Mouse (Mus musculus): ENCODE results near the gene Ipo9. TPM values are rescaled to one million over a fixed set of nuclear protein-coding genes. Genes with fewer than 3 reads are reported as not detected.
A peak's percentile ranks its signal among the peaks of the same experiment; 100 is the strongest.

The Ipo9 gene
- 37.5 and 38.7 TPM in 2 replicates for polyA plus RNA-seq (2012; rRNA removed)

GRCm38 (mm10) chr1:135429901-135430668 lies at the start of gene Ipo9:
Ipo9 (minus strand) TSS chr1:135430499.
- Histone ChIP-seq H3K27me3 (ENCODE audit: control insufficient read depth, insufficient read depth, low read length) (no peaks in the 10 kb centered on the region), H3K36me3 (ENCODE audit: control insufficient read depth, insufficient read depth, low read length) (no peaks in the 10 kb centered on the region), H3K27ac (ENCODE audit: control insufficient read depth, insufficient read depth, low read depth, low read length) (peak within 1 kb of the TSS; percentile 92), H3K4me1 (ENCODE audit: control insufficient read depth, insufficient read depth, low read length) (peaks cover 11% of the 10 kb centered on the region), H3K4me3 (ENCODE audit: control insufficient read depth, low read depth, low read length) (peak within 1 kb of the TSS; percentile 98)
- peak; percentile 77 for TF ChIP-seq POLR2A (IDR thresholded peaks at IDR 0.05; ENCODE audit: control insufficient read depth, low read depth, low read length)
- peak; percentile 28; the same call in 1 of the 2 replicates for TF ChIP-seq CTCF (IDR thresholded peaks at IDR 0.05; ENCODE audit: control insufficient read depth, insufficient read depth, insufficient replicate concordance, low read depth, low read length)

GRCm38 (mm10) chr1:135475571-135475895 lies 45.2 kb upstream of the Ipo9 start:
- Histone ChIP-seq H3K27me3 (ENCODE audit: control insufficient read depth, insufficient read depth, low read length) (no peaks in the 10 kb centered on the region), H3K4me3 (ENCODE audit: control insufficient read depth, low read depth, low read length) (no peak overlapping the region), H3K36me3 (ENCODE audit: control insufficient read depth, insufficient read depth, low read length) (no peaks in the 10 kb centered on the region), H3K4me1 (ENCODE audit: control insufficient read depth, insufficient read depth, low read length) (no peaks in the 10 kb centered on the region), H3K27ac (ENCODE audit: control insufficient read depth, insufficient read depth, low read depth, low read length) (no peak overlapping the region)
- TF ChIP-seq CTCF (IDR thresholded peaks at IDR 0.05; ENCODE audit: control insufficient read depth, insufficient read depth, insufficient replicate concordance, low read depth, low read length) (no peak), POLR2A (IDR thresholded peaks at IDR 0.05; ENCODE audit: control insufficient read depth, low read depth, low read length) (no peak)

GRCm38 (mm10) chr1:135474861-135475570 lies 44.7 kb upstream of the Ipo9 start:
- no peaks in the 10 kb centered on the region for H3K4me1 ChIP-seq (ENCODE audit: control insufficient read depth, insufficient read depth, low read length)
- no peak overlapping the region for H3K27ac ChIP-seq (ENCODE audit: control insufficient read depth, insufficient read depth, low read depth, low read length)
- H3K27me3 ChIP-seq (ENCODE audit: control insufficient read depth, insufficient read depth, low read length): no peaks in the 10 kb centered on the region
- no peaks in the 10 kb centered on the region for H3K36me3 ChIP-seq (ENCODE audit: control insufficient read depth, insufficient read depth, low read length)
- no peak overlapping the region for H3K4me3 ChIP-seq (ENCODE audit: control insufficient read depth, low read depth, low read length)
- TF ChIP-seq POLR2A (IDR thresholded peaks at IDR 0.05; ENCODE audit: control insufficient read depth, low read depth, low read length) (no peak), CTCF (IDR thresholded peaks at IDR 0.05; ENCODE audit: control insufficient read depth, insufficient read depth, insufficient replicate concordance, low read depth, low read length) (no peak)

GRCm38 (mm10) chr1:135472536-135472935 lies 42.2 kb upstream of the Ipo9 start:
- Histone ChIP-seq H3K4me1 (ENCODE audit: control insufficient read depth, insufficient read depth, low read length) (no peaks in the 10 kb centered on the region), H3K27me3 (ENCODE audit: control insufficient read depth, insufficient read depth, low read length) (no peaks in the 10 kb centered on the region), H3K36me3 (ENCODE audit: control insufficient read depth, insufficient read depth, low read length) (no peaks in the 10 kb centered on the region), H3K4me3 (ENCODE audit: control insufficient read depth, low read depth, low read length) (no peak overlapping the region), H3K27ac (ENCODE audit: control insufficient read depth, insufficient read depth, low read depth, low read length) (no peak overlapping the region)
- TF ChIP-seq POLR2A (IDR thresholded peaks at IDR 0.05; ENCODE audit: control insufficient read depth, low read depth, low read length) (no peak), CTCF (IDR thresholded peaks at IDR 0.05; ENCODE audit: control insufficient read depth, insufficient read depth, insufficient replicate concordance, low read depth, low read length) (no peak)

GRCm38 (mm10) chr1:135471742-135472141 lies 41.4 kb upstream of the Ipo9 start:
- no peak for TF ChIP-seq POLR2A (IDR thresholded peaks at IDR 0.05; ENCODE audit: control insufficient read depth, low read depth, low read length)
- TF ChIP-seq CTCF (IDR thresholded peaks at IDR 0.05; ENCODE audit: control insufficient read depth, insufficient read depth, insufficient replicate concordance, low read depth, low read length): no peak
- no peaks in the 10 kb centered on the region for H3K27me3 ChIP-seq (ENCODE audit: control insufficient read depth, insufficient read depth, low read length)
- H3K4me1 ChIP-seq (ENCODE audit: control insufficient read depth, insufficient read depth, low read length): no peaks in the 10 kb centered on the region
- no peak overlapping the region for H3K4me3 ChIP-seq (ENCODE audit: control insufficient read depth, low read depth, low read length)
- H3K36me3 ChIP-seq (ENCODE audit: control insufficient read depth, insufficient read depth, low read length): no peaks in the 10 kb centered on the region
- H3K27ac ChIP-seq (ENCODE audit: control insufficient read depth, insufficient read depth, low read depth, low read length): no peak overlapping the region

- Histone ChIP-seq H3K27me3 (ENCODE audit: control insufficient read depth, insufficient read depth, low read length) (no peaks in the 10 kb centered on the region), H3K4me1 (ENCODE audit: control insufficient read depth, insufficient read depth, low read length) (no peaks in the 10 kb centered on the region), H3K4me3 (ENCODE audit: control insufficient read depth, low read depth, low read length) (no peak overlapping the region), H3K27ac (ENCODE audit: control insufficient read depth, insufficient read depth, low read depth, low read length) (no peak overlapping the region), H3K36me3 (ENCODE audit: control insufficient read depth, insufficient read depth, low read length) (no peaks in the 10 kb centered on the region)
- TF ChIP-seq POLR2A (IDR thresholded peaks at IDR 0.05; ENCODE audit: control insufficient read depth, low read depth, low read length): no peak
- TF ChIP-seq CTCF (IDR thresholded peaks at IDR 0.05; ENCODE audit: control insufficient read depth, insufficient read depth, insufficient replicate concordance, low read depth, low read length): no peak
These were observed 40.2 kb upstream of the Ipo9 start for GRCm38 (mm10) chr1:135470546-135470945.

GRCm38 (mm10) chr1:135467462-135467861 lies 37.2 kb upstream of the Ipo9 start:
- Histone ChIP-seq H3K4me1 (ENCODE audit: control insufficient read depth, insufficient read depth, low read length) (no peaks in the 10 kb centered on the region), H3K27ac (ENCODE audit: control insufficient read depth, insufficient read depth, low read depth, low read length) (no peak overlapping the region), H3K4me3 (ENCODE audit: control insufficient read depth, low read depth, low read length) (no peak overlapping the region), H3K36me3 (ENCODE audit: control insufficient read depth, insufficient read depth, low read length) (no peaks in the 10 kb centered on the region), H3K27me3 (ENCODE audit: control insufficient read depth, insufficient read depth, low read length) (no peaks in the 10 kb centered on the region)
- TF ChIP-seq CTCF (IDR thresholded peaks at IDR 0.05; ENCODE audit: control insufficient read depth, insufficient read depth, insufficient replicate concordance, low read depth, low read length) (no peak), POLR2A (IDR thresholded peaks at IDR 0.05; ENCODE audit: control insufficient read depth, low read depth, low read length) (no peak)
